Mouse (Mus musculus) testis, adult 2 months (tissue): ENCODE measurements around the gene Gprasp1.

Source experiments
- CTCF ChIP-seq: fragments of 200-500 bp; IDR thresholded peaks from 2 replicates; pipeline ENCODE4 v1.5.1; 2012; ENCODE audit warnings: low read depth, mild to moderate bottlenecking, inconsistent platforms, low read length, moderate library complexity; ENCODE audit not compliant: control insufficient read depth, insufficient read depth, insufficient replicate concordance
- POLR2A ChIP-seq: fragments of 200-500 bp; IDR thresholded peaks from 2 replicates; pipeline ENCODE4 v1.6.1; 2012; ENCODE audit warnings: low read depth, mild to moderate bottlenecking, inconsistent platforms, low read length, moderate library complexity; ENCODE audit not compliant: control insufficient read depth

DNA sequence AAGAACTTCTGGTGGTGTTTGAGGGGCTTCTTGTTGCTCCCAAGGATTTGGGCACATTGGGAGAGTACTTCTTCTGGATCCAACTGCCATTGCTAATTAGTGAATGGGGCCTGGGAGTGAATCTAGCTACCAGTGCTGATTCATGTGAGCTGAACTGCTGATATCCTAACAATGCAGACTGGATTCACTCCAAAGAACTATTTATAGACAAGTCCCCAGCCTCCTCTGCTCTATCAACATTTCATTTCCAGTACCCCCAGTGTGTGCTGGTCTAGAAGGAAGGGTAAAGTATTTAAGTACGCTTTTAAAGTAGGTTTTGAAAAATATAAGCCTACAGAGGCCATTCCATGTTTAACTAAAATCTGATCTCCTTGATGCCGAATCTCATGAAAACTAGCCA lies 29.7 kb upstream of the Gprasp1 start:
- no peak for TF ChIP-seq POLR2A
- TF ChIP-seq CTCF, result no peak
